Mouse (Mus musculus) right cerebral cortex, postnatal 36 days (tissue): ENCODE results near the gene Cdkn2aip.

Experiments
- DNase-seq, 2 experiments: peaks; one replicate each; pipeline ENCODE4 v3.0.0; 2022; ENCODE audit warnings: low spot score in 2 of 2, mixed read lengths in 1 of 2

The Cdkn2aip gene

DNA sequence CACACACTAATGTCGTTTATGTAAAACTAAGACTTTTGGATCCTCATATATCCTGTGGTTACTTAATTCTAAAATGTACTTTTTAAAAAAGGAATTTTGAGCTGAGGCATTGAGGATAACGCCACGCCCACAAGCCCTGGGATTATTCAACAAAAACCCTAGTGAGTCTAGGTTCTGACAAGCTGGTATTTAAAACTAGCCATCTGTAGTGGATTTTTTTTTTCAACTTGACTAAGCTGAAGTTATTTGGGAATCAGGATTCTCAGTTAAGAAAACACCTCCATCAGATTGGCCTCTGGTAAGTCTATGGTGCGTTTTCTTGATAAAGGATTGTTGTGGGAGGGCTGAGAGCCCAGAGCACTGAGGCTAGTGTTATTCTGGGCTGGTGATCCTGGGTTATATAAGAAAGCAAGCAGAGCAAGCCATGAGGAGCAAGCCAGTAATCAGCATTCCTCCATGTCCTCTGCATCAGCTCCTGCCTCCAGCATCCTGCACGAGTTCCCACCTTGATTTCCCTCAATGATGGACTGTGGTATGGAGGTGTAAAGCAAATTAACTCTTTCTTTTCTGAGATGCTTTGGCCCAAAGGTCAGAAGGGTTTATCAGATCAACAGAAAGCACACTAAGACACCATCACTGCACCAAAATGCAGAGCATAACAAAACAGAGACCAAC is 18.2 kb downstream of the Cdkn2aip start:
- peak; percentile 53 to 68 for DNase-seq

GRCm38 (mm10) chr8:47693119-47693518 is 20.6 kb downstream of the Cdkn2aip start:
- peak; percentile 41 to 67 for DNase-seq

DNA sequence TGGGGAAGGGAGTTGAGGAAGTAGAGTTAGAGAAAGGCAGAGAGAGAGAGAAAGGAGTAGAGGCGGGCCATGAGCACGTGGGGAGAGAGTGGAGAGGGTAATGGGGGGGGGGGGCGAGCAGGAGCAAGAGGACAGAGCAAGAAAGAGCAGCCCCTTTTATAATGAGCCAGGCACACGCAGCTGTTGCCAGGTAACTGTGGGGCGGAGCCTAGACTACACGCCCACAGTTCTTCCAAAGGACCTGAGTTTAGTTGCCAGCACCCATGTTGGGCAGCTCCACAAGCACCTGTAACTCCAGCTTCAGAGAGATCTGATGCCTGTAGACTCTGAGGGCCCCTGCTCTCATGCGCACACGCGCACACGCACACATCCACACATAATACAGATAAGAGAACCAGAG is 21.9 kb downstream of the Cdkn2aip start:
- DNase-seq: no peak

GRCm38 (mm10) chr8:47691303-47691702 is 22.4 kb downstream of the Cdkn2aip start:
- DNase-seq: no peak

DNA sequence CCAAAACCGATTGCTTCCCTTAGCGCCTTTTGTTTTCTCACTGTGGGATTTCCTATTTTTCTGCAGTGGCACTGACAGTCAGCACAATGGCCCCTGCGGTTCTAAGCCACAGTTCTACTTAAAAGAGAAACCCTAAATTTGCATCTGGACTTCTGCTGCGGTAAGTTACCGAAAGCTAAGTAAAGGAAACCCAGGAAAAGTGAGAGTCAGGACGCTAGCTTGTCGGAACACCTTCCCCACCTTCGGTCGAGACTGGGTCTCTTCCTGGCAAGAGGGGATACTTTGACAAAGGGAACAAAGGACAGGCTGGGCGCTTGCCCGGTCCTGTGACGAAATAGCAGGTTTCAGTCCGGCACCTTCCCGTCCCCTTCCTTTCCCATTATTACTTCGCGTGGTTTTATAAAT is 23.1 kb downstream of the Cdkn2aip start:
- DNase-seq: no peak

- no peak for DNase-seq
These were observed 23.9 kb downstream of the Cdkn2aip start for GRCm38 (mm10) chr8:47689704-47690326.

- DNase-seq: no peak
These were observed 29.3 kb downstream of the Cdkn2aip start for GRCm38 (mm10) chr8:47684441-47684840.

- DNase-seq: no peak
These were observed 29.7 kb downstream of the Cdkn2aip start for GRCm38 (mm10) chr8:47683994-47684393.

- no peak for DNase-seq
These were observed 33.4 kb downstream of the Cdkn2aip start for GRCm38 (mm10) chr8:47680306-47680705.

DNA sequence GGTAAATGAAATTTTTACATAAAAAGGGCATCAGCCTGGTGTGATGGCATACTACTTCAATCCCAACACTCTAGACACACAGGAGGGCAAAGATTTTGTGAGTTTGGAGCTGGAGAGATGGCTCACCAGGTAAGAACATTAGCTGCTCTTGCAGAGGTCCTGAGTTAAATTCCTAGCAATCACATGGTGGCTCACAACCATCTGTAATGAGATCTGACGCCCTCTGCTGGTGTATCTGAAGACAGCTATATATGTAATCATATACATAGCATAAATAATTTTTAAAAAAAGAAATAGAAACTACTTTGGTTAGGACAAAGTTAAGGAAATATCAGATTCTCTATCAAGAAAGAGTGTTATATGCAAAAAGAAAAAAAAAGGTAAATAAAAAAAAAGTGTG is 34.1 kb downstream of the Cdkn2aip start:
- no peak for DNase-seq

DNA sequence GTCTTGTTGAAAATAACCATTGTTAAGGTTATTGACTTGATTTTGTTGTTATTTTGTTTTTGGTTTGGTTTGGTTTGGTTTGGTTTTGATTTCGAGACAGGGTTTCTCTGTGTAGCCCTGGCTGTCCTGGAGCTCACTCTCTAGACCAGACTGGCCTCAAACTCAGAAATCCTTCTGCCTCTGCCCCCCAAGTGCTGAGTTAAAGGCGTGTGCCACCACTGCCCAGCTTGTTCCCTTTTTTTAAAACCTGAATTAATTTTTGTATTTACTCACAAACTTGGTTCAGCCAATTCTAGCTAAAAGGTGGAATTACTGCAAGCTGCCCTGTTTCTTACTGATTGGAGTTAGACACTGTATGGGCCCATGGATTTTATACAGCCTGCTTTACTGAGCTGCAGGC is 37.1 kb downstream of the Cdkn2aip start:
- DNase-seq: no peak

- DNase-seq: no peak
These were observed 37.5 kb downstream of the Cdkn2aip start for GRCm38 (mm10) chr8:47676224-47676623.

DNA sequence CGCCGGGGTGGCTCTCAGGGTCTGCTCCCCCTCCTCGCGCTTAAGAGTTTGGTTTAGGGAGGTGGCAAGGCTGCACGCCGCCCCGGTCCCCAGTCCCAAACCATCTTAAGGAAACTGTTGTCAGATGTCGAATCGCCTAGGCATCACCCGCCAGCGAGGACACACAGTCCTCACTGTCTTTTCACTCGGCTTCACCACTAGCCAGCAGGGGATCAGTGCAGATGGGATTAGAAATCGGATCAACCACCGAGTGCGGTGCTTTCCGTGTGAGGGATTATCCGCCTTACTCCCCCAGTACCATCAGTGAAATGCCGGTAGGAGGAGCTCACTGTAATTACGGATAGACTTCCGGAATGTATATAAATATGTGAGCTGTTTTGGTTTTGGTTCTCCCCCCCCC is 37.9 kb downstream of the Cdkn2aip start:
- peak; percentile 16 to 19 for DNase-seq

GRCm38 (mm10) chr8:47674777-47675710 is 38.7 kb downstream of the Cdkn2aip start, which contains the start of gene Ing2:
Ing2 (minus strand) TSS chr8:47675556.
- peak; percentile 100 for DNase-seq

GRCm38 (mm10) chr8:47674140-47674776 is 39.5 kb downstream of the Cdkn2aip start:
- peak in 1 of 2 experiments; percentile 14 for DNase-seq

GRCm38 (mm10) chr8:47673317-47674139 is 40.2 kb downstream of the Cdkn2aip start:
- peak; percentile 79 to 83 for DNase-seq

- DNase-seq: no peak
These were observed 49.4 kb downstream of the Cdkn2aip start for GRCm38 (mm10) chr8:47664231-47664785.

DNA sequence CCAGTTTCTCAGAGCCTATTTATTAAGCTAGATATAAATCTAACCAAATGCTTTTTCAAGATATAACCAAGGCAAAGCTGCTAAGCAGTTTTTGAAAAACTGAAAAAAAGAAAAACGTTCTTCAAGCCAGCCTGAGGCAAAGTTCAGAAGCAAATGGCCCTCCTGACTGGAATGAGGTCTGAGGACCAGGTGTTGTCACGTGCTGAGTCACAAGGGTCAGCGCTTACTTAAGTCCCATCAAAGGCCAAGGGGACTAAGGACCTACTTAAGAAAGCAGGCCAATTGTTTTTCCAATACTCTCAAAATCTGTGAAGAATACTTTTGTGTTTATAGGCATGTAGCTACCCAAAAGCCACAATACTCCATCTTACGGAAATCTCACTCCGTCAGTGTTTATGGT is 50.5 kb downstream of the Cdkn2aip start:
- DNase-seq: no peak

GRCm38 (mm10) chr8:47662716-47663115 is 51.0 kb downstream of the Cdkn2aip start:
- no peak for DNase-seq

DNA sequence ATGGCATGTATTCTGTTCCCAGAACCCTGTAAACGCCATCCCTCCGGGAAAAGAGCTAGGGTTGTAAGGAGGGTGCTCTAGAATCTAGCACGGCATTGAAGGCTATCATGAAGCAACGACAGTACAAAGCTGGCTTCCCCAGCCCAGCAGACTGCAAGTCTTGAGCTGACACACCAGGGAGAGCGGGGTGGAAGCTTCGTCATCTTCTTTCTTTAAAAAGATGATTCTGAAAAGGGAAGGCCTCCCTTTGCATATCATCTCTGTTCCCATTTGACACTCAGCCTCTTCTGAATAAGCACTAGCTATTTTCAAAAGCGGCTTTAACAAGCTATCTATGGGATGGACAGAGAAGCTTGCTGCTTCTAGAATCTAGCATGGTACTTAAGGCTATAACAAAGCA is 53.3 kb downstream of the Cdkn2aip start:
- peak; percentile 20 to 23 for DNase-seq

- no peak for DNase-seq
These were observed 54.3 kb downstream of the Cdkn2aip start for GRCm38 (mm10) chr8:47659463-47659862.
